Mouse (Mus musculus) cerebellum, adult 8-10 months (tissue): ENCODE data around the gene Nfix.
"Not testable (repeated sequence)": the region's sequence is repeated elsewhere in the genome, so short reads cannot be mapped to it uniquely, and the experiment has no call there.

Experiments used
- DNase-seq: peaks from one replicate; pipeline ENCODE4 v3.0.0; 2022

The Nfix gene

DNA sequence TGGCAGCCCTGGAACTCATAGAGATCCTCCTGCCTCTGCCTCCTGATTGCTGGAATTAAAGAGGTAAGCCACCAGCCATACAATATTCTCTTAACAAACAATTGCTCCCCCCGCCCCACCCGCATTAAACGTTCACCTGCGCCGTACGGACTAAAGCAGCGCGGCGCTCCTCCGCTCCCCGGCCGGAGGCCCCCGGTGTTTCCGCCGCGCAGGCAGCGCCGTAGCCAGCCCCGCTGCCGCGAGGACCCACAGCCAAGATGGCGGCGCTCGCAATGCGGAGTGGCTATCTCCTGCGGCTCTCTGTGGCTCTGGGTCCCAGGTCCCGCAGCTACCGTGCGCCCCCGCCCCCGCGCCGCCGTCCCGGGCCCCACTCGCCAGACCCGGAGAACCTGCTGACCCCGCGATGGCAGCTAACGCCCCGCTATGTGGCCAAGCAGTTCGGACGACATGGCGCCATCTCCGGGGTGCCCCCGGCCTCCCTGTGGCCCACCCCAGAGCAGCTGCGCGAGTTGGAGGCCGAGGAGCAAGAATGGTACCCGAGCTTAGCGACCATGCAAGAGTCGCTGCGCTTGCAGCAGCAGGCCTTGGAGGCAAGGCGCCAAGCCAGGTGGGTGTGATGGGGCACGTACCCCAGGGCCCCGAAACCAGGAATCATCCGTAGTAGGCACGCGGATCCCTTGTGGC is 32.0 kb upstream of the Nfix start:
- DNase-seq = peak; percentile 79

DNA sequence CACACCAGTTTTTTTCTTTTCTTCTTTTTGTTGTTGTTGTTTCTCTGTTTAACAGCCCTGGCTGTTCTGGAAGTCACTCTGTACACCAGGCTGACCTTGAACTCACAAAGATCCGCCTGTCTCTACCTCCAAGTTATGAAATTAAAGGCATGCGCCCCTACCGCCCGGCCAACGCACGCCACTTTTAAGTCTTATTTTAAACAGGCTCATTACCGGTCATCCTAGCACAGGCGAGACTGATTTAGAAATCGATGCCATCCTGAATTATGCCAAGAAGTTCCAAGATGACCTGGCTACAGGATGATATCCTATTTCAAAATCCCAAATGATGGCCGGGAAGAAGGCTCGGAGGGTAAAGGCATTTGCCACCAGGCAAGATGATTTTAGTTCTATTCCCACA is 31.3 kb upstream of the Nfix start, which contains the start of gene Gadd45gip1:
Gadd45gip1 (plus strand) TSS at position 33 of the 400 bp plus-strand sequence.
- no peak for DNase-seq

DNA sequence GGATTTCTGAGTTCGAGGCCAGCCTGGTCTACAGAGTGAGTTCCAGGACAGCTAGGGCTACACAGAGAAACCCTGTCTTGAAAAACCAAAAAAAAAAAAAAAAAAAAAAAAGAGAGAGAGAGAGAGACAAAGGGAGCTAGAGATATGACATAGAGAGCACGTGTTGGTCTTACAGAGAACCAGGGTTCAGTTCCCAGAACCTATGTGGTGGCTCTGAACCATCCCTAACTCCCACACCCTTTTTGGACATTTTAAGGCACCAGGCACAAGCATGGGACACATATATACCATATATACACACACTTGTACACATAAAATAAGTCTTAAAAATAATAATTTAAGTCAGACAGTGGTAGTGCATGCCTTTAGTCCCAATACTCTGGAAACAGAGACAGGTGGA is 26.4 kb upstream of the Nfix start:
- not testable (repeated sequence) for DNase-seq

DNA sequence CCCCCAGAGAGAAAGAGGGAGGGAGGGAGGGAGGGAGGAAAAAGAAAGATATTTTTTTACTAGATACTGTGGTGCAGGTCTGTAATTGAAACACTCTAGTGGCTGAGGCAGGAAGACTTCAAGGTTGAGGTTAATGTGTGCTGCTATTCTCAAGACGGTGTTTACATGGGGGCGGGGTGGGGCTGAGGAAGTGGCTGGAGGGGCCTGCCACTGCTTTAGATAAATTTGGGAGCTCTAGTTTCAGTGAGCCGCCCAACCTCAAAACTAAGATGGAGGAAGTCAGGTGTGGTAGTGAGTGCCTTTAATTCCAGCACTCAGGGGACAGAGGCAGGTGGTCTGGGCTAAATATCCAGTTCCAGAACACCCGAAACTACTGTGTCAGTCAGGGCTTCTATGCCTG is 25.5 kb upstream of the Nfix start:
- DNase-seq = no peak

DNA sequence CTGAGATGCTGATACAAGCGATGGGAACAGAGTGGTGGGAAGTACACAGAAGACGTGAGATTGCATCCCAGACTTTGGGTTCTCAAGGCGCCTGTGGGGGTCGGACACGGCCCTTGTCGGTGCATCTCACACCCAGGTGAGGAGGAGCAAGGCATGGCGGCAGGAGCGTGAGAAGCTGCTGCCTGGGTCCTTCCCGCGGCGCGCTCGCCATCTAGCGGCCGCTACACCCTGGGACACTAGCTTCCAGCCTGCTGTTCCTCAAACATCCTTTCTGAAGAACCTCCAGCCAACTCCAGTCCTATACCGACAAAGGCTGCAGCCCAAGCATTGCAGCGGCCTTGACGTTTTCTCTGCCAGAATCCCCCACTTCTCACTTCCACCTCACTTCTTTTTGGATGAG is 23.5 kb upstream of the Nfix start:
- peak; percentile 67 for DNase-seq

DNA sequence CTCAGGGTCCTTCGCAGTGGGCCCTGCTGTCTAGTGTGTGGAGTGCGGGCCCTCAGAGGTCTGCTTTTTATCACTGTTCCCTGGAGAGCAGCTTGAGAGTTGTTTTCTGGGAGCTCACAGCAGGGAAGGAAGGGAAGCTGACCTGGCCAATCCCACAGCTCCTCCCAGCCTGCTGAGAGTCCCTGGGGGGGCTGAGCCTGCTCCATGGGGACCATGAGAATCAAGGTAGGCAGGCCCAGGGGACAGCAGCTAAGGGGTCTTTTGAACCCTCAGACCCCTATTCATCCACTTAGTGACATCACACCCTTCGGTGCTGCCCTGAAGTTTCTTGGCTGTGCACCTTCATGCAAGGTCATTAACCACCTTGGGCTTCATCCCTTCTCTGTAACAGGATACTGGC is 22.6 kb upstream of the Nfix start, which contains the start of gene Dand5:
Dand5 (minus strand) TSS at position 101 of the 400 bp plus-strand sequence.
- no peak for DNase-seq

DNA sequence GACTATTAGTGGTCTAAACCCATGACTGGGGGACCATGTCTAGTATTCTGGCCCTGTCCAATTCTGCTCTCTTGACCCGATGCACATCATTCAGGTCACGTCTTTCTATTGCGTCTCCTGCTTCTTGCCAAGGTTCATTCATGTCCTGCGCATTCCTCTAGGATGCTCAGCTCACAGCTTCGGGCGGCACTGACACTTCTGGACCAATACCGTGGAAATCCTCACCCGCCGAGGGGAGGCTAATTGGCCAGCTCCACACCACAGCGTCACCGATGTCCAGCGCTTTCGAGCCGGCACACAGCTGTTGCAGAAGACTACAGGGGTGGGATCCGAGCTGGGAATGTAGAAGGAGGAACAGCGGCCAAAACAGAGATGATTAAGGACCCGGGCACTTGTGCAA is 16.0 kb upstream of the Nfix start:
- DNase-seq = no peak

DNA sequence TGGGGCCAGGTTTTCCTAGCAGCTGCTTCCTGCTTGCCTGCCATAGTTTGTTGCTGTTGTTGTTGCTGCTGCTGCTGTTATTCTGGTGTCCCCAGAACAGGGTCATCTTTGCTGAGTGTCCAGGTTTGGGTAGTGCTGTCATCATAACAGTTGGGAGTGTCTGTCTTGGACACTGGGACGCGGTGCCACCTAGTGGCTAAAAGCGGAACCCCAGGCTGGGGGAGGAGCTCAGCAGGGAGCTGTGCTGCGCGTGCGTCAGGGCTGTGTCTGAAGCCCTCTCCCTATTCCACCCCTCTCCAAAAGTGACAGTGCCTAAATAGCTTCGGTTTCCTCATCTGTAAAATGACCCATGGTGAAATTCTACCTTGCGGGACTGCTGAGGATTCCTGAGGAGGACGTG is 15.4 kb upstream of the Nfix start:
- DNase-seq = peak; percentile 99

DNA sequence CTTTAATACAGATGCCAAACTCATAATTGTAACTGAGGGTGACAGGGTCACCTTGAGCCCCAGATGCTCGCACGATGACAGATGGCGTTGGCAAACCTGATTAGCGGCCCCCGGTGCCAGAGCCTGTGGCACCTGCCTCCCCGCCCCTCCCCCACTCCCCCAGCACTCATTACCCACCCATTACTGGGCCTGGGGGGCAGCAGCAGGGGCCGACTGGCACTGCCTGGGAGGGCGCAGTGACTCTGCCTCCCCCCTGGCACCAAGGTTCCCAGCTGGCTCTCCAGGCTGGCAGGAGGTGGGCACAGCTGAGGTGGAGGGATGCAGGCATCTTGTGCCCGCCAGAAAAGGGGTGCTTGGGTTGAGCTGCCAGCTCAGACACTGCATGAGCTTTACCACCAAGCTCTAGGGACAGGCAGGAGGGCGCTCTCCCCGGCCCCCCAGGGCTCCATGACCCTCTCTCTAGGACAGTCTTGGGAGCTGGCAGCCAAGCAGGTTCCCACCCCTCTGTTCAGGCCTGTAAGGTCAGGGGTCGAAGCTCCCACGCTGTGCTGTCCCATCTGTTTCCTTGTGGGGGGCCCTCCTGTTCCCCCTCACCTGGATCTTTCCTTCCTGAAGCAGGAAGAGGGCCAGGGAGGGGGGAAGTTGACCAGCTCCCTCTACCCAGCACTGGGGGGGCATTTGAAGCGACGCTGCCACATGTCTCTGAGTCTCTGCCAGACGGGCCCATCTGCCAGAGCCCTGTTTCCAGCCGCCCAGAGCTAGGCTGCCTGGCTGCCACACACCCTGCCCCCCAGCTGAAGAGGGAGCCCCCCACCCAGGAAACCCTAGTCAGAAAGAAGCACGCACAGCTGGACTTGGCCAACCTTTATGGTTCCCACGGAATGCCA is 14.7 kb upstream of the Nfix start:
- peak; percentile 63 for DNase-seq

DNA sequence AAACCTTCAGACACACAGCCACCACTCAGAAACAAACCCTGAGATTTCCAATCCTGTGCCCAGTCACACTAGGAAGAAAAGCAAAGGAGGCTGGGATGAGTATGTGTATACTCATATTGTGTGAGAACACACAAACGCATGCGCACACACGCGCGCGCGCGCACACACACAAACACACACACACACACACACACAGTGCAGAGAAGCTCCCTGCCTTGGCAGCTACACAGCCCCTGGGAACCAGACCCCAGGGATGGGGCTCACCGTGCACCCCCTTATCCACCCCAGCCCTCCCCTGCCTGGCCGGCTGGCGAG is 14.1 kb upstream of the Nfix start:
- peak; percentile 43 for DNase-seq

DNA sequence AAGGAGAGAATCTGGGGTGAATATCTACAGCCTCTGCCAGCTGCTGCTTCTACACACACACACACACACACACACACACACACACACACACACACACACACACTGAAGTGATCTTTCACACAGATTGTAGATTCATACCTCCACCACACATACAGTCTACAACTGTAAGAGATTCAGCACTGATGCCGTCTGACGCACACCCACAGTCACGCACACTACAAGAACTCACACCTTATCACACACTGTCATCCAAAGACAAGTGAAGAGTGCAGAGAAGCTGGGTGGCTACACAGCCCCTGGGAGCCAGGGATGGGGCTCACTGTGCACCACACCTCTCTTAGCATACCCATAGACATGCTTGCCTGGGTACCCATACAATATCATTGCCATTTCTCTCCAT is 13.7 kb upstream of the Nfix start:
- peak; percentile 39 for DNase-seq

DNA sequence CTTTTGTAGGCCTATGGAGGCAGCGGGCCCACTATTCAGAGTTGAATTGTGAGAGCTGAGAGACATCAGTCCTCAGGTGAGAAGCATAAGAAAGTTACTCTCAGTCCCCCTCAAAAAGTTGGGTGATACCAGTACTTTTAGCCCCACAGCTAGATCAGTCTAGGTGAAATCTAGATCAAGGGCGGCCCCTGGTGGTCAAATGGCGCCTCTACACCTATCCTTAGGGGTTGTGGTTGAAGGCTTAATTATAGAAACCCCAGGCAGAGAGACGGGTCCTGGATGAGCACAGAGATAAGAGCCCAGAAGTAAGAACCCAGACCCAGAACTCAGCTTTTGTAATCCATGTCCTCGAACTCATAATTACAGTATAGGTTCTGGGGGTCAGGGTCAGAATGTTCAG is 12.9 kb upstream of the Nfix start:
- DNase-seq = peak; percentile 89

DNA sequence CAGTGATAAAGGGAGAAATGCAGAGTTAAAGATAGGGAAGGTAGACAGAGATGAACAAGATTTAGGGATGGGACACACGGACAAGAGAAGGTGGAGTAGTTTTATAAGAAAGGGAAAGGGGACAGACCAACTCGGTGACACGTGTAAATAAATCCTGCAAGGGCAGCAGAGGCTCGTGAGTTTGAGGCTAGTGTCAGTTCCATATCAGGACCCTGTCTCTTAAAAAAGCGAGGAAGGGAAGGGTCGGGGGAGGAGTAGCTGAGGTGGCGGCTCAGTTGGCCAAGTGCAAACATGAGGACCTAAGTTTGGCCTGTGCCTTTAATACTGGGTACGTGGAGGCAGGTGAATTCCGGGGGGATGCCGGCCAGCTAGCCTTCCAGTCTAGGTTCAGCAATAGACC is 11.2 kb upstream of the Nfix start:
- no peak for DNase-seq

DNA sequence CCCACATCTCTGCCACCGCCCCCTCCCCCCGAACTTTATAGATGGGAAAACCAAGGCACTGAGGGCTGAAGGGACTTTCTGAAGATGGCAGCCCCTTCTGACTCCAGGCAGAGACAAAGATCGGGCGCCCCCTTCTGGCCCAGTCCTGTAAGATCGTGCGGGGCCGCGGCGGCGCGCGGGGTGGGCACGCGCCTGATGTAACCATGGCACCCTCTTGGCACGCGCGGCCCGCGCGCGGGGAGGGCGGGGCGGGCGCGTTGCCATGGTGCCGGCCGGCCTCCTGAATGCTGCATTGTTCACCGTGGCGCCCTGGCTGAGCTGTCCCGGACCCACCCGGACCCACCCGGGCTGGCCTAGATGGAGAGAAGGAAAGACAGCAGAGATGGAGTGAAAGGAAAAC is 10.8 kb upstream of the Nfix start:
- peak; percentile 98 for DNase-seq

DNA sequence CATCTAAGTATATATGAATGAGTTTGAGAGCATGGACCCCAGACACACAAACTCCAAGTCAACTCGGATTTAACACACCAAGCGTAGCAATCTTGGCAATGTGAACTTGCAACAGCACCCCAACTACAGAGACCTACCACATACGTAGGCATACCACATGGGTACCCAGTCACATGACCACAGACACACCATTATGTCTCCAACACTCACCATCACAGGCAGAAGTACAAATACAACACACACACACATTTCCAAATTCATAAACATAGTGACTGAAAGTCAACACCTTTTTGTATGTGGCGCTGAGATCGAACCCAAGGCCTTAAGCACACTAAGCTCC is 9.8 kb upstream of the Nfix start:
- no peak for DNase-seq

DNA sequence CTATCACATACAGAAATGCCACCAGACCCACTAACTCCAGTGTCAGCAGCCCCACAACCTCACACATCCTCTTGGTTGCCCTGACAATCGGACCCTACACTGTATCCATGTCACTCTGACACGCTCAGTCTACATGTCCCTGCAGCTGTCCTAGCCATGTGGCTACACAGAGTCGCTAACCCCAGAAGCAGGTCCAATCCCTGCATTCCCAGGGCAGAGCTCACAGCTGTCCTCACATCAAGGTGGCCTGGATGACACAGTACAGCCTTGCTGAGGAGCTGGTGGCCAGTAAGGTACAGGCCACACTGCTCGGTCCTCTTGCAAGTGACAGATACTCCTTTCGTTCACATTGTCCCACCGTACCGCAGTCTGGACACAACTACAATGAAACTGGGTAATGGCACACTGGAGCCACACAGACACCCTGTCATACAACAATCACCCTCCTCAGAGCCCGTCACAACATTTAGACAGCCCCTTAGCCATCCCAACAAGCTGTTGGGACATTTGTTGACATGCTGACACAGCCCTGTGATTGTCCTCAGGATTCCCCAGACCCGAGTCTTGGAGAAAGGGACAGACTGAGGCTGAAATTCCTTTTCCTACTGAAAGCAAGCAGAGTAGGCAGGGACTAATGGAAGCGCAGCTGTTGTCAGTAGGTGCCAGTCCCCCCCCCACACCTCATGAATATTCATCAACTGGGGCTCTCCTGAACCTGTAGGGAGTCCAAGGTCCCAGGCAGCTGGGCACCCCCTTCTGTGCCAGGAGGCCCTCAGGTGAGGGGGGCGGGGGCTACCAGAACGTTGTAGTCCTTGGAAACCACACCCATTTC is 9.2 kb upstream of the Nfix start:
- DNase-seq = no peak

DNA sequence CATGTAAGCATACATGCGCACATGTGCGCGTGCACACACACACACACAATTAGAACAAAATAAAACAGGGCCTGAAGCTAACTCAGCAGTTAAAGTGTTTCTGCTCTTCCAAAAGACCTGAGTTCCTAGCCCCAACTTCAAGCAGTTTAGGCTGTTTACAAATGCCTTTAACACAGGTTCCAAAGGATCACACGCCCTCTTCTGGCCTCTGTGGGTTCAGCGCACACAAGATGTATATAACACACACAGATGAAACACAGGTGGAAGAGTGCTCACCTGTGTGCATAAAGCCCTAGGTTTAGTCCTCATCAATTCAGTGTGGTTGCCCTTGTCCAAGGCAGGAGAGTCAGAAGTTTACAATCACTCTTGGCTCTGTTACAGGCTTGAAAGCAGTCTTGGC is 5.9 kb upstream of the Nfix start:
- no peak for DNase-seq

DNA sequence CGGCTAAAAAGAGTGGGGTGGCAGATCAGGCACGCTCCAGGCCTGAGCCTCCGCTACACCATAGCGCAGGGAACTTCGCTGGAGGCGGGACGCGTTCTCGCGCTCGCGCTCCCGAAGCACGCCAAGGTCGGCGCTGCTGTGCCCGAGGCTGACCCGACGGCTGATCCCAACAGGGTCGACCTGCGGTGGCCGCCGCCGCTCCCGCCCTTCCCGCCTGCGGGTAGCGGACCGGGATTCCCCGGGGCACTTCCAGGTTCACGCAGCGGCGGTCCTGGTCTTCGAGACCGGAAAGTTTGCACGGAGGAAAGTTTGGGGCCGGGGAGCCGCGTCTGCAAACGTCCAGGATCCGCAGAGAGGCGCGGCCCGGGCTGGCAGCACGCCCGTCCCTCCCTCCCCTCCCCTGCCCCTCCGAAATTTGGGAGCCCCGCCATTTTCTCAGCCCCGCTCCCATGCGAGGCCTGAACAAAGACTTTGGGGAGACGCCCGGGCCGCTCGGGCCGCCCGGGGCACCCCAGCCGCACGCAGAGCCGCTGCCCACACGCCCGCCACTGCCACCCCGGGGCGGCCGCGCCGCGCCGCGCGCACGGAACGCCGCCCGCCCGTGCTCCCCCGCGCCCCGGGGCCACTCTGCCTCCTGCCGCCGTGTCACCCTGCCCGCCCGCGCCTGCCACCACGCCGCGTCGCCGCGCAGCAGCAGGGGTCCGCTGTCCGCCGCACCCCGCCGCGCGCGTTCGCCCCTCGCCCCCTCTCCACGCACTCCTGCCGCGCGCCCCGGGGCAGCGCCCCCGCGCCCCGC is 810 bp downstream of the Nfix start:
- peak; percentile 65 for DNase-seq

DNA sequence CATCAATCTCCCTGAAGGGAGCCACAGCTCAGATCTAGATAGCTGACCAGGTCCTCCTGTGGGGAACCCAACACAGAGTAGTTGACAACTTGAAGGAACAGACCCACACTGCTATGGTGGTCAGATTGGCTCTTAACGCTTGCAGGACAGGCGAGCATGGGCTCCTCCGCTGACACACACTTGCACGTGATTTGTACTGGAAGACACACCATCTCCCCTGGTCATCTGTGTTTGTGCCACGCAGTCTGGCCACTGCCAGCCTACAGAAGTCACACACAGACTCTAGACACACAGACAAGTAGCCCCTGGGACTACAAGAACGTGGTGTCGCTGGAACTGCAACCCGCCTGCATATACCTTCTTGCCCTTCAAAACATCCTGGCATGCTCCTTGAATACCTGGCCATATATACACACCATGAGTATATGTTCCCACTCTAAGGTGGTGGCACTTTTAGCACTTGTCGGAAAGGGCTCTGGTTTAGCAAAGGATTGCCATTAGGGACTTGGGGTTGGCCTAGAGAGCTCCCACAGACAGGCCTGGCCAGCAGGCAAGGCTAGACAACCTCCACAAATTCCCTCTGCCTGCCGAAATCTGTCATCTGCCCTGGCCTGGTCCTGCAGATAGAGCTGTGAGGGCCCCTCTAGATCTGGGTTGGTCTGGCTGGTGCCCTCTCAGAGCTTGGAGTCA is 1.6 kb downstream of the Nfix start:
- peak; percentile 48 for DNase-seq

DNA sequence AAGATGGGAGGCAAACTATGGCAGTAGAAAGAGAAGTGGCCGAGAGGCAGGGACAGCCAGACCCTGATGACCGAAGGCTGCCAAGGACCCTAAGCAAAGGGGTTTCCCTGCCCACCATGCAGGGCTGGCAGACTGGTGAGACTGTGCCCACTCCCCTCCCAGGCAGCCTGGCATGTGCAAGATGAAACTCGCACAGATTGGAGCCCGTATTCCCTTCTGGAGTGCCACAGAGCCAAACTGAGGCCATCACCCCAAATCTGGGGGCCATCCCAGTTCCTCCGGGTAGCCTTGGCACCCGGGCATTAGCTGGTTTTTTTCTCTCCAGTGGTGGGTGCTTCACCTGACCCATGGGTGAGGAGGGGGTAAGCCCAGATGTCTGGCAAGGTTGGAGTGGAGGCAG is 2.2 kb downstream of the Nfix start:
- no peak for DNase-seq

DNA sequence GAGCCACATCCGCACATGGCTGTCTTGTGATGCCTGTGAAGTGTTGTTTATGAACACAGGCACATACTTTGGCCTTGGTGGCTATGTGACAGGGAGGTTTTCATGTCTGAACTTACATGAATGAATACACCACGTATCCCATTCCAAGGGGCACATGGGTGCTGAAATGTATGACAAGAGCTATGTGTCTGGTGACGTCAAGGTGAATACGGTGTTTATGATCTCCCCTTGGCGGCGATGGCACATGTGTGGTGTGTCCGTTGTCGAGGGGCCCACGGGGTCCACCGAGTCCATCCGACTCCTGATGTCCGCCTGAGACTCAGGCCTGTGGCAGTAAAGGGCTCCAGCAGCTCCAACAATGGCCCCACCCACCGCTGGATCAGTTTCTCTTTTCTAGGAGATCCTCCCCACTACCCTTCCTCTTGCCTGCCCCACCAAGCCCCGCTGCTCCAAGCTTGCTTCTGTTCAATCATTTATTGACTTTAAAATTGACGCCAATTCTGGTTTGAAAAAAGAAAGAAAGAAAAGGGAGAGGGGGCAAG is 2.8 kb downstream of the Nfix start:
- peak; percentile 26 for DNase-seq

DNA sequence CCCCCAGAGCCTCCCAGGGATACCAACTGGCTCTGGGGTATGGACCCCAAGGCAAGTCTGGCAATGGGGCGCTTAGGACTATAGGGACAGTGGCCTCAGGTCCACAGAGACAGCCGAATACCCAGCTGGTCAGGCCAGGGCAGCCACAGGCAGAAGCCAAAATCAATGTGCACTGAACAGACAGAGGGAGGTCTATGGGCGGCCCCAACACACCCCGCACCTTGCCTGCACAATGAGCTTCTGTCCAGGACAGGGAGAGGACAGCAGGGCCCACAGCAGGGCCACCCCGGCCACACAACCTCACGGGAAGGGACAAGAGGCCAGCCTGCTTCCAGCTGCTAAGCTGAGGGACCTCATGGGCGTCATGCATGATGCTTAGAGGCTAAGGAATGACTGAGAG is 5.7 kb downstream of the Nfix start:
- DNase-seq = peak; percentile 72
